Mouse (Mus musculus): Measurements from ENCODE around the gene Atp2a2. TPM values are rescaled to one million over a fixed set of nuclear protein-coding genes. Genes with fewer than 3 reads are reported as not detected.
"Not testable (repeated sequence)": the region's sequence is repeated elsewhere in the genome, so short reads cannot be mapped to it uniquely, and the experiment has no call there.

Atp2a2 gene
- total RNA-seq, 2 experiments from 2014 or later: 213 to 317 TPM

DNA sequence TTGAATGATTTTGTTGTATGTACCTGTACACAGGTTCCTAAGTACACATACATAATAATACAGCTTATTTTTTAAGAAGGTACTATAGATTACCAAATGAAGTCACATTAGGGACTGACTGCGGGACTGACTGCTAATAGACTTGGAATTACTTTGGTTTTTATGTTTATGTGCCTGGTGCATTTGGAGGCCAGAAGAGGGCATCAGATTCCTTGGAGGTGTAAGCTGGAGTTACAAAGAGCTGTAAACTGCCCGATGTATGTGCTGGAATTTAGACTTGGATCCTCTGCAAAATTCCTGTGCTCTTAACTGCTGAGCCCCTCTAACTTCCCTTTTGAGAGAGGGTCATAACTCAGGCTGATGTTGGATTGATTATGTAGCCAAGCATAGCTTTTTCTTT, 76.5 kb downstream of the Atp2a2 start:
- intact Hi-C loops (cut with DNase I; ENCODE audit: low total_unique reads): no loop called here
- DNase-seq: no peak

DNA sequence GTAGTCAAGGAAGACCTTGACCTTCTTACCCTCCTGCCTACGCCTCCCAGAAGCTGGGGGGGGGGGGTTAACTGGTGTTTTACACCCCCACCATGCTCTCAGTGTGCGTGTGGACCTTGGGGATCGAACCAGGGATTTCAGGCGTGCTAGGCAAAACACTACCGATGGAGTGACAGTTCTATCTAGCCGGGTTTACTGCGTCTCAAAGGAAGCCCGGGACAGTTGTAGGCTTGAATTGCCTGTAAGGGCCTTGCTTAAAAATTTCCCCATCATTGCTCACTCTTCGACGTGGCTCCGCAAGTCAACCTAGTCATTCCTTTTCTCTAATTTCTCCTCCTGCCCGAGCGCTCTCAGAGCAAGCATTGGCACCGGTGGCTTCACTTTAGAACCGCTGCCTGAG, 78.9 kb downstream of the Atp2a2 start:
- DNase-seq: no peak
- intact Hi-C loops (cut with DNase I; ENCODE audit: low total_unique reads): no loop called here

DNA sequence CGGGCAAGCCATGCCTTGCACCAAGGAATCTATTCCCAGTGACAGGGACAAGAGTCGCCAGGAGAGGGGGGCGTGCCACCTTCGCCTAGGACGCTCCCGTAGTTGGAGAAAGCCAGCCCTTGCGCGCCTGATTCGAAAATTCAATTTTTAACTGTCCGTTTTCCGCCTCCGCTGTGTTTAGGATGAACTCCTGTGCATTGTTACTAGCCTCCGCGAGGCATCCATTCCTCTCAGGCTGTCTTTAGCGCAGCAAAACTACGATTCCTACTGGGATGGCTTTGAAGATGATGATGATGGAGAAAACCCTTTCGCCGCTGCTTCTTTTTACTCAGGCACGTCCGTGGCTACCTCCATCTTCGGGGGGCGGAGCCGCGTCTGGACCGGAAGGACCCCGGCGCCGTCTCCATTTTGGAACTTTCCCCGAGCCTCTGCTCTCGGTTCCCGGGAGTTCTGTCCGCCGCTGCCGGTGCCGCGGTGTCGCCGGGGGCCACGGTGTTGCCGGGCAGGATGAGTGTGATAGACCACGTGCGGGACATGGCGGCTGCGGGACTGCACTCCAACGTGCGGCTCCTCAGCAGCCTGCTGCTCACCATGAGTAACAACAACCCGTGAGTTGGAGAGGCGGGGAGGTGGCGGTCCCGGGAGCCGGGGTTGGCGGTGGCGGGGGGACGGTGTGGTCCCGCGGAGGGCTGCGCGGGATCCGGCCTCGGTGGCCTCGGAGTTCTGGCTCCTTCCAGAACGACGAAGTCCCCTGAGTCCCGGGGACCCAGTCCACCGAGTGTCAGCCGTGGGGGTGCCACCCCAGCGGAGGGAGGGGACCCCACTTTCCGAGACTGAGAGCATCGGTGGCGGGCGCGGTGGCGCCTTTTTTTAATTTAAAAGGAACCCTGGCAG, 79.7 kb downstream of the Atp2a2 start:
- intact Hi-C loops (cut with DNase I; ENCODE audit: low total_unique reads): no loop called here
- peak; percentile 88 for DNase-seq

- intact Hi-C loops (cut with DNase I; ENCODE audit: low total_unique reads): no loop called here
- DNase-seq: no peak
Observed at GRCm38 (mm10) chr5:122421271-122422068, 80.6 kb downstream of the Atp2a2 start, which contains the start of gene Anapc7. TSS of gene Anapc7 (plus strand) at chr5:122421693.

DNA sequence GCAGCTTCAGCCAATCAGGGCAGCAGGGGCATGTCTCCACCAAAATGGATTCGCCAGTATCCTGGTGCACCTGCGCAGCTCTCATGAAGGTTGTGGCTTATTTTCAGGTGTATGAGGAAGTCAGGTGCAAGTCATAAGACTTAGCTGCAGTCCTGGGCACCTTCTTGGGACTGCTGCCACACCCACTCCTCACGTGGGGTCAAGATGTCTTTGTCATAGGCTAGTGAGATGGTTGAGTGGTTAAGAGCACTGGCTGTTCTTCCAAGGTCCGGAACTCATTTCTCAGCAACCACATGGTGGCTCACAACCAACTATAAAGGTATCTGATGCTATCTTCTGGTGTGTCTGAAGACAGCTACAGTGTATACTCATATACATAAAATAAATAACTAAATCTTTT, 81.3 kb downstream of the Atp2a2 start:
- intact Hi-C loops (cut with DNase I; ENCODE audit: low total_unique reads); DNase-seq: not testable (repeated sequence)

- intact Hi-C loops (cut with DNase I; ENCODE audit: low total_unique reads): no loop called here
Observed at GRCm38 (mm10) chr5:122415465-122415864, 86.6 kb downstream of the Atp2a2 start.

GRCm38 (mm10) chr5:122414351-122414750, 87.7 kb downstream of the Atp2a2 start:
- intact Hi-C loops (cut with DNase I; ENCODE audit: low total_unique reads): no loop called here
- no peak for DNase-seq

More at GRCm38 (mm10) chr5:122415465-122415864, 86.6 kb downstream of the Atp2a2 start:
- no peak for DNase-seq

DNA sequence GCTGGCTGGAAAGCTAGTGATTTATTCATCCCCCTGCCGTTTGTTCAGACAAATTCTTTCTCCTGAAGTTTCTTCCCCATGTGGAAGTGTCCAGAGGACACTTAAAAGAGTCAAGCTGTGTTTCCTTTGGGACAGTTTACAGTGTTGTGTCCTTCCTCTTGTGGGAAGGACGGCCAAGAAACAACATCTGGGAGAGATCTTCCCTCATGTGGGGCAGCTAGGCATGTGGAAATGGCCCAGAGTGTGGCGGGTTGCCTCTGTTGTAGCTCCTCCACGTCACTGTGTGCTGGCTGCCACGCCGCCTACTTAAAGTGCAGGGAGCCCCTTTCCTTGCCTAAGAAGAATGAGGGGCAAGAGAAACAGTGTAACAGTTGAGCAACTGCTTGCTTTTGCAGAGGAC, 89.2 kb downstream of the Atp2a2 start:
- DNase-seq: no peak
- intact Hi-C loops (cut with DNase I; ENCODE audit: low total_unique reads): no loop called here

- intact Hi-C loops (cut with DNase I; ENCODE audit: low total_unique reads): no loop called here
- no peak for DNase-seq
Observed at GRCm38 (mm10) chr5:122411892-122412291, 90.1 kb downstream of the Atp2a2 start.

DNA sequence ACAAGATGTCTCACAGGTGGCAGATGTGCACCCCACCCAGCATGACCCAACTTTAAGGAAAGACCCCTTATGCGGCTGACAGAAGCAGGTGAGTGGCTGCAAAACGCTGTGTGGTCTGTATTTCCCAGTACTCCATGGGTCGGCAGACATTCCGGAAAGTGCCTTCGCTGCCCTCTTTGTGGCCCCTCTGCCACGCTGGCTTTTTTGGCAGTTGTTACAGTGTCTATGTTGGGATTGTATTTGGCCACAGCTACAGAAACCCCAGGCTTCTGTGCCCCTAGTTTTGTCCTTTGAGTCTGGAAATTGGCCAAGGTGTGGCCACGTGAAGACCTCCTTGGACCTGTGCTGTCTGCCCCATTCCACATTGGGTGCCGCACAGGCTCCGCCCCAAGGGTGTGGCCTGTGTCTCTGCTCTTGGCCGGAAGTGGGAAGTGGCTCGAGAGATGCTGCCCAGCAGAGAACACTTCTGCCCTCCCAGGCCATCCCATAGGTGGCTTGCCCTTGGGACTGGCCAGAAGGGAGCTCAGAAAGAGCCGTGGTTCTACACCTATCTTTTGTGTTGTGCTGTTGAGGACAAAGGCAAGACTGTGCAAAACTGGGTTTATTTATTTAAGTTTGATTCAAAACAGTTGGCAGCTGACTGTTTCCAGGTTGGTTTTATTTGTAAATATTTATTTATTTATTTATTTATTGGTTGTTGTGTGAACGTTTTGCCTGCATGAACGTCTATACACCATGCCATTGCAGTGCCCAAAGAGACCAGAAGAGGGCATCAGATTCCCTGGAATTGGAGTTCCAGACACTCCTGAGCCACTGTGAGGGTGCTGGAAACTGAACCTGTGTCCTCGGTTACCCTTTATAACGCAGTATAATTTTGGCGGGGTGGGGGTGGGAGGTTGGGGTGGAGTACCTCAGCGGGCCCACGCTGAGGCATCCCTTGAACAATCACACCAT, 92.1 kb downstream of the Atp2a2 start:
- intact Hi-C loops (cut with DNase I; ENCODE audit: low total_unique reads): loop anchor here (10.0 kb wide), 1 partner anchor 315 kb away; no protein-coding TSS in a partner anchor

GRCm38 (mm10) chr5:122405537-122405936, 96.5 kb downstream of the Atp2a2 start:
- intact Hi-C loops (cut with DNase I; ENCODE audit: low total_unique reads): loop anchor here (10.0 kb wide), 1 partner anchor 319 kb away; no protein-coding TSS in a partner anchor
- no peak for DNase-seq

More for the DNA sequence above, 92.1 kb downstream of the Atp2a2 start:
- DNase-seq: no peak

Other genes starting within 250 kb of the Atp2a2 start
- 1 to 10 TPM; 2.4 to 3.0 TPM for gene Tctn1, start 237.8 kb downstream of the Atp2a2 start, total RNA-seq (2021)
- gene Pptc7, start 217.9 kb downstream of the Atp2a2 start, total RNA-seq (2021): 10 to 100 TPM; 39.6 to 74.8 TPM
- under 1 TPM; 0.47 to 0.73 TPM for gene Rad9b, start 148.0 kb downstream of the Atp2a2 start, total RNA-seq (2021)
- gene Vps29, start 147.9 kb downstream of the Atp2a2 start, total RNA-seq (2021): 10 to 100 TPM; 48.9 to 50.1 TPM
- 10 to 100 TPM; 20.0 to 26.6 TPM for gene Gpn3, start 130.3 kb downstream of the Atp2a2 start, total RNA-seq (2021)
- gene Fam216a, start 129.9 kb downstream of the Atp2a2 start, total RNA-seq (2021): 1 to 10 TPM; 7.6 to 7.8 TPM
- gene Arpc3, start 110.3 kb downstream of the Atp2a2 start, total RNA-seq (2021): 10 to 100 TPM; 68.8 to 72.9 TPM
- gene Anapc7, start 80.5 kb downstream of the Atp2a2 start, total RNA-seq (2021): 10 to 100 TPM; 16.6 to 18.1 TPM
- gene Ift81, start 112.3 kb upstream of the Atp2a2 start, total RNA-seq (2021): 1 to 10 TPM; 3.7 to 6.2 TPM
- gene P2rx7, start 141.7 kb upstream of the Atp2a2 start, total RNA-seq (2021): 1 to 10 TPM; 2.4 to 2.7 TPM
- gene P2rx4, start 205.3 kb upstream of the Atp2a2 start, total RNA-seq (2021): 1 to 10 TPM; 4.0 to 5.3 TPM

Measured in gastrocnemius, postnatal 14 days (tissue).